Mouse (Mus musculus): ENCODE results near the gene Fgfr2.

Gene Fgfr2

GRCm38 (mm10) chr7:132347273-132348045, 775.7 kb downstream of the Fgfr2 start:
- DNase-seq, result no peak

GRCm38 (mm10) chr7:132345526-132346070, 777.6 kb downstream of the Fgfr2 start:
- DNase-seq, result no peak

DNA sequence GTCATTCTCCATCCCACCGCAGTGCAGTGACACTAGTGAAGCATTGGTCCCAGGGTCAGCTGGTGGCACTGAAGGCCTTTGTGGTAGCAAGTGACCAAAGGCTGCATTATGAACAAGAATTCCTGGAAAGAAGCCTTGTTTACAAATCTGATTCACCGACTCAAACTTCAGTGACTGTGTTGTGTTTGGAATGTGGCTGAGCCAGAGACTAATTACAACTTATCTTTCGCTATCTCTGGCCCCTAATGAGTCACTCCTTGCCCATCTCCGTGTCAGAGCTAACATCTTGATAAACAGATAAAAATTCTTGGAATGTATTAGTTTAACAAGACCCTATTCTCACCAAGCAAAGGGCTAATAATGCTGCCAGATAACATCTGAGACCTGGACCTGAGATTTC, 778.5 kb downstream of the Fgfr2 start:
- no peak for DNase-seq

DNA sequence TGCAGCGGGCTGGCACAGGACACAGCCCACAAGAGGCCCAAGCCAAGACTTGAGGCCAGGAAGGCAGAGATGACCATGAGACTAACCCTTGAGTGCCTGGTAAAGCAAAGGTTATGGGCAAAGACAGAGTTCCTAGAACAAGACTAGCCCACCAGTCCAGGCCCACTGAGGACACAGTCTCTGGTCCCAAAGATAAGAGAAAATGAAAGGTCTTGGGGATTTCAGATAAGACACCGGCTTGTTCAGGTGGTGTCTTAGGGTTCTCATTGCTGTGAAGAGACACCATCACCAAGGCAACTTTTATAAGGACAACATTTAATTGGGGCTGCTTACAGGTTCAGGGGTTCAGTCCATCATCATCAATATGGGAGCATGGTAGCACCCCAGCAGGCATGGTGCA, 779.2 kb downstream of the Fgfr2 start:
- DNase-seq, result no peak

GRCm38 (mm10) chr7:132343146-132343545, 780.0 kb downstream of the Fgfr2 start:
- DNase-seq, result no peak

DNA sequence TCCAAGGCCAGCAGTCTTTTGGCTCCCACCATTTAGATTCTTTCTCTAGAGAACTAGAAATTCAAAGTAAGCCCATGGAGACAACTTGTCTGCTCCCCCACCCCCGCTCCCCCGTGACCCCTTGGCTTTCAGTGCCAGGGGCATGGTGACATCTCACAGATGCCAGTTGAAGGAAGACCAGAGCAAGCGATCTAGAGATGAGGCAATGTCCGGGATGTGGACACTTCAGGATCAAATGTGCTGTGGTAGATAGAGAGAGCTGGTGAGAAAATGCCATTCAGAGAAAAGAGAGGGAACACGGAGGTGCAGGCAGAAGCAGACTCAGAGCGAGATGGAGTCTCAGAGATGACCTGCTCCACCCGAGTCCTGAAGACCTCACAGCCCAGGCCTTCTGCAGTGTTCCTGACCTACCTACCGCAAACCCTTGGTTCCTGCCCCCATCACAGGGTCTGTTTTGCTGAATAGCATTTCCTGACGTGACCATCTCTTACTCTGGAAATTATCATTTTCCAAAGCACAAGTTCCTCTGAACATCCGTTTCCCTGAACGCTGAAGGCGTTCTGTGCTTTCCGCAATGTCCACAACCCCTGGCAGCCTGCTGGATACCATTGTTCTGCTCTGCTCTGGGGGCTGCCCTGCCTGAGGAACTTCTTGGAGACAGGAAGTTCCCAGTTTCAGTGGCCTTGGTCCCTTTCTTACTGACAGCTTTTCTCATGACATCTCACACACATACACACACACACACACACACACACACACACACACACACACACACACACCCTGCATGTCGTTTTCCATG, 783.9 kb downstream of the Fgfr2 start:
- no peak for DNase-seq

GRCm38 (mm10) chr7:132338350-132338749, 784.8 kb downstream of the Fgfr2 start:
- no peak for DNase-seq

DNA sequence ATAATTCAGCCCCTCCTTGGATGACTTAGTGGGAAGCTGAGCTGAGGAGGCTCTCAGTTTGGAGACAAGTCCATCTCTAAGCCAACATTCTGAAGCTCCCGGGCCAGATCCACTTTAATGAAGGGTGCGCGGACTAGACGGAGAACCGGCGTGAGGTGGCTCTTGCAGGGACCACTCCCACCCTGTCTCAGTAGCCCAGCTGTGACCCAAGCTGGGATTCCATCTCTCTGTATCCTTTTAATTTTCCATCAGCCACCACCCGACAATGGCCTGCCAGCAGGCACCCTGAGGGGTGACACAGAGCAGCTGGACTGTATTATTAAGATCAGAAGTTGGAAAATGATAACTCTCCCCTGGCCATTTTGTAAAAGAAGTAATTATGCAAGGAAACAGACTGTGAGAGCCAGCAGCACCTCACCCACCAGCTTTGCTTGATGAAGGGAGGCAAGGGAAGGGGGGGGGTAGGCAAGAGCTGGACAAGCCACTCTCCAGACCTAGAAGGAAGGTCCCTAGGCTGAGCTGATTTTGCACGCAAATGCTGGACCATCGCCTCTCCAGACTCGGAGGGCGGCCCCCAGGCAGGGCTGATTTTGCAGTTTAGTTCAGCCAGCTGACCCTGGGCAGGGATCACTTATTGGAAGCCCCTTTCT, 785.8 kb downstream of the Fgfr2 start:
- DNase-seq, result no peak

- DNase-seq, result peak; percentile 77
Measured at GRCm38 (mm10) chr7:132336781-132337180, 786.4 kb downstream of the Fgfr2 start.

GRCm38 (mm10) chr7:132335367-132335766, 787.8 kb downstream of the Fgfr2 start:
- no peak for DNase-seq

- no peak for DNase-seq
Measured at GRCm38 (mm10) chr7:132333078-132333477, 790.1 kb downstream of the Fgfr2 start.

DNA sequence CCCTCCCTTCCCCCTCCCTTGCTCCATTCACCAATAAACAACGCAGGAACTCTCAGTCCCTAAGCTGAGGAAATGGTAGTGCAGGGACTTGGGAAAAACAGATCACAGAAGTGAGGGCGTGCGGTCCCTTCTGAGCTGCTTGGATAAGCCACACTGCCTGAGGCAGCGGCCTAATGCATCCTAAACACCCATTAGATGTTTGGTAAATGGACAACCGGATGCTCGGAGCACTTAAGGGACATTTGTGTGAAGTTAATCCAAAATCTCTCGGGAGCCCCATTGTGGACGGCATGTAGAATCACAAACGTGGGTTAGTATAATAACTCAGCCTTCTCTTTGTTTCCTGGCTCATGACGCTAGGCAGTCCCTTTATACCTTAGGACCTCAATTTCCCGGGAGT, 791.0 kb downstream of the Fgfr2 start:
- DNase-seq, result no peak

DNA sequence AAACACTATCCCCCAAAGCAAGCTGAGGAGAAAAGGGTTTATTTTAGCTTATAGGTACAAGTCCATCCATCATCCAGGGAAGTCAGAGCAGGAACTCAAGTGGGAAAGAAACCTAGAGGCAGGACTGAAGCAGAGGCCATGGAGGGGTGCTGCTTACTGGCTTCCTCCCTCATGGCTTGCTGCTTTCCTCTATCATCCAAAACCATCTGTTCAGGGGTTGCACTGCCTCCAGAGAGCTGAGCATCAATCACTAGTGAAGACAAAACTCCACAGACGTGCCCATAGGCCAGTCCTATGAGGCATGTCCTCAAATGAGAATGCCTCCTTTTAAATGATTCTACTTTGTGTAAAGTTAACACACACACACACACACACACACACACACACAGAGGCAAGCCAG, 793.0 kb downstream of the Fgfr2 start:
- no peak for DNase-seq

- DNase-seq, result no peak
Measured at GRCm38 (mm10) chr7:132328648-132329047, 794.5 kb downstream of the Fgfr2 start.

GRCm38 (mm10) chr7:132325549-132326331, 797.4 kb downstream of the Fgfr2 start:
- no peak for DNase-seq

GRCm38 (mm10) chr7:132323430-132323829, 799.7 kb downstream of the Fgfr2 start:
- no peak for DNase-seq

- no peak for DNase-seq
Measured at GRCm38 (mm10) chr7:132321392-132321958, 801.7 kb downstream of the Fgfr2 start.

GRCm38 (mm10) chr7:132317036-132317541, 806.1 kb downstream of the Fgfr2 start, which contains the start of gene Chst15:
Gene Chst15, minus strand, starts transcription at chr7:132317228.
- DNase-seq, result peak; percentile 59

GRCm38 (mm10) chr7:132316101-132317035, 806.8 kb downstream of the Fgfr2 start:
- peak; percentile 64 for DNase-seq

Data from right cerebral cortex, adult 18-20 months (tissue).